Mouse (Mus musculus): Measurements from ENCODE around the gene Nek7.

DNA sequence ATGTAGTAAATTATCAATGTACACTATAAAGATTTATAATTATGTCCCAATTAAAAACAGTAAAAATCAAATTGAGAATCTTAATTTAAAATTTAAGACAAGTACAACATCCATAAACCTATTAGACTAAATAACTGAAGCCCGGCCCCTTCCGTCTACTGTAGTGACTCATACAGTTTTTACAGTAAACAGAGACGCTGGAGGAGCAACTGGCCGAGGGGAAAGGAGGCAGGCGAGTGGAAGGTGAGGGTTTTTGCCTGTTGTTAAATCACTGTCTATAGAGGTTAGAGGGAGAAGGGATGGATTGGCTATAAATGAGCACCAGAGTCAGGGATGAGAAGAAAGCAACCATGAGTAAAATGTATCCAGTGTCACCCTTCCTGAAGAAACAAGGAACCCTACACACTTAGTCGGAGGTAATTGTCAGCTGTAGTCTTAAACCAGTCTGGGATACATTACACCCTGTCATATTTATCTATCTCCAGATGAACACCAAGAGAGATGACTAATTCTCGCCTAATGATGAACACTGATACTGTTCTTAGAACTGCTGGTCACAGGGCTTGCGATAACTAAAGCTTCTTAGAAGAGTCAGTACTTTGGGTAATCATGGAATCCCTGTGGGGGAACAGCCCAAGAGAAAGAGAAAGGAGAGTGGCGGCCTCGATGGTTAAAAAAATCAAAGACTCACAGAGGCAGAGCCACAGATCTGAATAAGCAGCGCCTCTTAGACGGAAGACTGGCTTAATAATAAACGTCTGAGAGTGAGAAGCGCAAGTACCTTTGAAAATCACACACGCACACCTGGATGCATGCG lies 84.0 kb downstream of the Nek7 start:
- TF ChIP-seq POLR2A (IDR thresholded peaks at IDR 0.05; ENCODE audit: extremely low read depth, insufficient read depth, low read length) = no peak
- TF ChIP-seq CTCF (IDR thresholded peaks at IDR 0.05; ENCODE audit: extremely low read depth, insufficient read depth, low read length) = no peak

All from cortical plate, adult 2 months (tissue).